9 mouse cellular contexts compared by ENCODE assay signal in the genomic region with DNA sequence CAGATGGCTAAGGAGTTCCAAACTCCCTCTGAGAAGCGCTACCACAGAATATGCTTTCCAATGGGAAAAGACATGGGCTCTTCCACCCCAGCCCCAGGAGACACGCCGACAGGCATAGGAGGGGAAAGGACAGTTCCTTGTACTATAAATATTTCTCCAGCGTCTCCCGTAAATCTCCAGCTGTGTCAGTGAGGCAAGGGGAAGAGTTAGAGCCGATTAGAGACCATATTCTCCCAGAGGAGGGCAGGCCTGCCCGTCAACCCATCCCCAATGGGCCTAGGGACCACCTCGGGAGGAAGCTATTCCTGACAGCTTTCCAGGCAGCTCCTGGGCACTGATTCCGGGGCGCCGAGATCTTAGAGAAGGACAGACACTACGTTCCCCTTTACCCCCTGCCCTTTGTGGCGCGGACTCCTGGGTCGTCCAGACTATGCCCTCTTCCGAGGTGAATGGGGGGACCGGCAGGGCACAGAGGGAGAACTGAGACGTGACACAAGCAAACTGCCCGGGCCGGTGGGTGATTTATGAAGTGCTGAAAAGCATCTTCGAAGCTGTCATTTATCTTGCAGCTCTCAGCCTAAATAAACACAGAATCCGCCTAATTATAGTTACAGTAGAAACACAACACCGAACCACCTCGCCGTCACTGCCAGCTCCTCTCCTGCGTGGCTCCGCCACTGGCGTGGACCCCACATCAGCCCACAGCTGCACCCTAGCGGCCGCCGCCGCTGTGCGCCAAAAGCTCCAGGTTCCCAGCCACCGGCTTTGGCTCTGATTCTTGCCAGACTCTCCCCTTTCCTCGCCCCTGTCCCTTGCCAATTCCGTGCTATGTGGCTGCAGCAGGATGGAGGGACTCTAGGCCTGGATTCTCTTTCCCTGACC. TPM values are rescaled to one million over a fixed set of nuclear protein-coding genes. Genes with fewer than 3 reads are reported as not detected.
DNase-seq lines count a peak whose midpoint lies in the region; ATAC-seq lines count a peak whose summit lies in the region.
"Had no signal": no experiment of that assay in that cellular context is flagged by ENCODE, and none has a peak within 500 bp of the region (broad histone marks: within the 10 kb centered on the region; RNA-seq: fewer than 3 reads in every experiment).

No protein-coding gene starts in this region.

- H3K27me3 ChIP-seq in forebrain, embryonic 14.5 days (replicated peaks; ENCODE audit: control insufficient read depth, insufficient read depth, low read length) = no peaks in the 10 kb centered on the region

- 0 out of 2 replicates have a peak, but pooled peaks cover 4% of the 10 kb centered on the region for H3K4me1 ChIP-seq in forebrain, embryonic 14.5 days (ENCODE audit: control insufficient read depth, insufficient read depth, low read length)

- peak; percentile 50; the same call in 1 of the 2 replicates for ATAC-seq in forebrain, embryonic 14.5 days
- ATAC-seq in megakaryocyte-erythroid progenitor cell, adult 5-6 weeks (replicated peaks; ENCODE audit: low FRiP score, low TSS enrichment, poor library complexity, severe bottlenecking) = peak; percentile 85
- ATAC-seq in erythroblast, adult 5-6 weeks (replicated peaks; ENCODE audit: low FRiP score, poor library complexity, severe bottlenecking) = no peak

- no peaks in the 10 kb centered on the region for H3K36me3 ChIP-seq in forebrain, embryonic 14.5 days (ENCODE audit: control insufficient read depth, insufficient read depth, low read length)

- no peak overlapping the region for H3K27ac ChIP-seq in forebrain, embryonic 14.5 days (ENCODE audit: low read depth, low read length)

- peak overlapping the region; percentile 13 for H3K4me3 ChIP-seq in forebrain, embryonic 14.5 days (ENCODE audit: low read depth, low read length)
- H3K4me3 ChIP-seq: erythroblast, embryonic 14.5 days had no signal

- peak overlapping the region; percentile 40 for H3K4me2 ChIP-seq in forebrain, embryonic 14.5 days (ENCODE audit: low read length)

- 0 out of 2 replicates have a peak overlapping the region, but pooled peaks have one; percentile 13 for H3K9ac ChIP-seq in forebrain, embryonic 14.5 days (ENCODE audit: low read length)

- WGBS in forebrain, embryonic 14.5 days = 11% methylated on average over 36 of the region's 36 CpGs

- H3K9me3 ChIP-seq in forebrain, embryonic 14.5 days (replicated peaks; ENCODE audit: control insufficient read depth, low read length) = no peaks in the 10 kb centered on the region

- intact Hi-C loops in heart, postnatal 36 days (cut with DNase I) = loop anchor here (1.0 to 5.0 kb wide), 3 partner anchors 40 to 104 kb away; a partner anchor contains a TSS
- intact Hi-C loops in left cerebral cortex, postnatal 14 days (cut with DNase I) = no loop called here

- DNase-seq in B cell, adult 2 months = peak; percentile 44 to 48
- DNase-seq in adrenal gland, adult (ENCODE audit: inconsistent age in 2 of 2, low spot score in 1 of 2) = peak; percentile 90 to 95
- DNase-seq in forebrain, embryonic 14.5 days (ENCODE audit: low spot score) = peak; percentile 74
- DNase-seq in heart, postnatal 36 days = peak; percentile 70
- peak; percentile 26 to 43 for DNase-seq in left cerebral cortex, postnatal 14 days (ENCODE audit: low spot score in 2 of 2)
- peak; percentile 48 for DNase-seq in right cerebral cortex, postnatal 4 days

RNA-seq across cellular contexts. Expression of a gene that starts 41.9 kb away (rescaled TPM):
- polyA plus RNA-seq in forebrain, embryonic 14.5 days (2014; fragmentation: Nextera tagmentation; extraction: Ambion mirVana) = not detected in 2 replicates
- not detected for total RNA-seq in heart, postnatal 36 days (2021)
- total RNA-seq in left cerebral cortex, postnatal 14 days (2021) = not detected
- total RNA-seq in megakaryocyte-erythroid progenitor cell, adult 5-6 weeks (2014; fragmentation: Nextera tagmentation) = not detected in 2 replicates
- not detected in 2 replicates for total RNA-seq in megakaryocyte-erythroid progenitor cell, adult 5-6 weeks (2017)
- total RNA-seq in erythroblast, adult 5-6 weeks (2015; ENCODE audit: low replicate concordance) = not detected in 2 replicates
- not detected in 2 replicates for total RNA-seq in erythroblast, adult 5-6 weeks (2017; ENCODE audit: low replicate concordance)
- polyA plus RNA-seq: erythroblast, embryonic 14.5 days had no signal

RNA-seq across cellular contexts. Expression of a gene that starts 57.0 kb away (rescaled TPM):
- 2.4 and 2.8 TPM in 2 replicates for polyA plus RNA-seq in forebrain, embryonic 14.5 days (2014; fragmentation: Nextera tagmentation; extraction: Ambion mirVana)
- total RNA-seq in heart, postnatal 36 days (2021) = under 1 TPM in 1 of 2 experiments, not detected in 1; 0.30 TPM
- total RNA-seq in left cerebral cortex, postnatal 14 days (2021) = 1 to 10 TPM; 2.2 to 2.4 TPM
- total RNA-seq in megakaryocyte-erythroid progenitor cell, adult 5-6 weeks (2014; fragmentation: Nextera tagmentation) = 2.7 and 11.3 TPM in 2 replicates
- total RNA-seq in megakaryocyte-erythroid progenitor cell, adult 5-6 weeks (2017) = 3.7 TPM in 1 of 2 replicates, not detected in the other
- total RNA-seq in erythroblast, adult 5-6 weeks (2015; ENCODE audit: low replicate concordance) = not detected in 2 replicates
- 2.6 TPM in 1 of 2 replicates, not detected in the other for total RNA-seq in erythroblast, adult 5-6 weeks (2017; ENCODE audit: low replicate concordance)
- polyA plus RNA-seq: erythroblast, embryonic 14.5 days had no signal

RNA-seq across cellular contexts. Expression of a gene that starts 57.1 kb away (rescaled TPM):
- polyA plus RNA-seq in forebrain, embryonic 14.5 days (2014; fragmentation: Nextera tagmentation; extraction: Ambion mirVana) = not detected in 2 replicates
- total RNA-seq in heart, postnatal 36 days (2021) = 1 to 10 TPM in 1 of 2 experiments, under 1 TPM in 1; 0.51 to 1.1 TPM
- total RNA-seq in left cerebral cortex, postnatal 14 days (2021) = not detected
- total RNA-seq in megakaryocyte-erythroid progenitor cell, adult 5-6 weeks (2014; fragmentation: Nextera tagmentation) = 0.37 TPM in 1 of 2 replicates, not detected in the other
- total RNA-seq in megakaryocyte-erythroid progenitor cell, adult 5-6 weeks (2017) = 0.42 TPM in 1 of 2 replicates, not detected in the other
- total RNA-seq in erythroblast, adult 5-6 weeks (2015; ENCODE audit: low replicate concordance) = not detected in 2 replicates
- total RNA-seq in erythroblast, adult 5-6 weeks (2017; ENCODE audit: low replicate concordance) = not detected in 2 replicates
- polyA plus RNA-seq: erythroblast, embryonic 14.5 days had no signal

Comparison
In these comparisons a context has a peak if more than half of its experiments do, and no peak if none do; other contexts are left out.
1. DNase-seq: peak in every context shown above with its lines; median percentile 92 in adrenal gland, adult; 74 in forebrain, embryonic 14.5 days; 70 in heart, postnatal 36 days; 48 in right cerebral cortex, postnatal 4 days; 46 in B cell, adult 2 months; 34 in left cerebral cortex, postnatal 14 days.